Mouse (Mus musculus): ENCODE data around the gene Fmnl2.

GRCm38 (mm10) chr2:52958535-52959290, 101.1 kb downstream of the Fmnl2 start:
- TF ChIP-seq CTCF (conservative IDR thresholded peaks at IDR 0.05; ENCODE audit: insufficient read depth, insufficient read length, low read depth, low read length) (no peak), POLR2A (IDR thresholded peaks at IDR 0.05; ENCODE audit: low read depth, low read length) (no peak)

Data from kidney, adult 2 months (tissue).